Mouse (Mus musculus) heart, postnatal 0 days (tissue): ENCODE data around the gene Sos2.

Experiments
- CTCF ChIP-seq: IDR thresholded peaks from 2 replicates; pipeline ENCODE4 v1.5.1; 2016; ENCODE audit warnings: antibody characterized with exemption, control low read depth, low read depth
- EP300 ChIP-seq: IDR thresholded peaks from 2 replicates; pipeline ENCODE4 v1.6.1; 2016; ENCODE audit warnings: antibody characterized with exemption, low read depth

DNA sequence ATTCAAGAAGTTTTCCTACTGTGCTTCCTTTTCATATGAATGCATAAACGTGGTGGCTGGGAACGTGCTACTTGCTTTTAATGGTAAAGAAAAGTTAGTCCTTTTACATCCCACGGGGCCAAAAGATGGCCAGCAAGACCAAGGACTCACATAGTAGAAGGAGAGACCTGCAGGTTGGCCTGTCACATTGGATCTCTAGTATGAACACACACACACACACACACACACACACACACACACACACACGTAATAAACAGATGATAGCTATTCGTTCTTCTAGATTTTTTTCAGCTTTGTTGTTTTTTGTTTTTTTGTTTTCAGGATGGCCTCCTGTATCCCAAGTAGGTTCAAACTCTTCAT is 98.4 kb downstream of the Sos2 start:
- TF ChIP-seq EP300 (no peak), CTCF (no peak)
